Mouse (Mus musculus) midbrain, embryonic 11.5 days (tissue): ENCODE data around the gene Tuba3a. TPM values are rescaled to one million over a fixed set of nuclear protein-coding genes. Genes with fewer than 3 reads are reported as not detected.
A peak's percentile ranks its signal among the peaks of the same experiment; 100 is the strongest.

Experiments
- ATAC-seq: fragments of 200-750 bp; cut with Nextera tagmentation; 2 replicates; pipeline ENCODE4 v1.8.0; 2017; ENCODE audit warnings: moderate TSS enrichment, moderate library complexity; ENCODE audit not compliant: low FRiP score
- DNase-seq: peaks from one replicate; pipeline ENCODE4 v3.0.0; 2015; ENCODE audit warnings: low spot score; ENCODE audit errors: missing footprints
- H3K27ac ChIP-seq: fragments of 300-500 bp; sonication (generic); 2 replicates; pipeline ENCODE4 v1.5.1; 2014; ENCODE audit warnings: low read depth, low read length
- H3K27me3 ChIP-seq: fragments of 300-500 bp; sonication (generic); 2 replicates; pipeline ENCODE4 v1.6.1; 2014; ENCODE audit warnings: mild to moderate bottlenecking, low read length, moderate library complexity, mixed read lengths; ENCODE audit not compliant: control insufficient read depth, insufficient read depth
- H3K36me3 ChIP-seq: fragments of 300-500 bp; sonication (generic); 2 replicates; pipeline ENCODE4 v1.6.1; 2014; ENCODE audit warnings: mild to moderate bottlenecking, low read length, moderate library complexity, mixed read lengths; ENCODE audit not compliant: control insufficient read depth, insufficient read depth
- H3K4me1 ChIP-seq: fragments of 300-500 bp; sonication (generic); 2 replicates; pipeline ENCODE4 v1.6.1; 2014; ENCODE audit warnings: low read length; ENCODE audit not compliant: control insufficient read depth, insufficient read depth
- H3K4me2 ChIP-seq: fragments of 300-500 bp; sonication (generic); 2 replicates; pipeline ENCODE4 v1.6.1; 2014; ENCODE audit warnings: mild to moderate bottlenecking, moderate library complexity
- H3K4me3 ChIP-seq: fragments of 300-500 bp; sonication (generic); 2 replicates; pipeline ENCODE4 v1.5.1; 2014; ENCODE audit warnings: low read depth, low read length
- H3K9ac ChIP-seq: fragments of 300-500 bp; sonication (generic); 2 replicates; pipeline ENCODE4 v1.6.1; 2014; ENCODE audit warnings: low read length
- H3K9me3 ChIP-seq: fragments of 300-500 bp; sonication (generic); 2 replicates; pipeline ENCODE4 v1.6.1; 2016; ENCODE audit warnings: low read length; ENCODE audit not compliant: control insufficient read depth
- WGBS: fragments of 180-500 bp; shearing (Covaris S2); extraction: QIAGEN DNeasy Blood & Tissue Kit; methylation state at CpG from one replicate; pipeline ENCODE4 v1.1.7; 2014; 5-methylcytosine and 5-hydroxymethylcytosine counted together
- polyA plus RNA-seq: library from polyadenylated mRNA; unstranded; fragments of >200 nt; fragmentation: Nextera tagmentation; extraction: Ambion mirVana; gene quantifications from 2 replicates; pipeline ENCODE4 v1.2.1, GENCODE M21; 2014

Gene Tuba3a
- polyA plus RNA-seq, 1 experiment from 2014 or later = 0.08 TPM

DNA sequence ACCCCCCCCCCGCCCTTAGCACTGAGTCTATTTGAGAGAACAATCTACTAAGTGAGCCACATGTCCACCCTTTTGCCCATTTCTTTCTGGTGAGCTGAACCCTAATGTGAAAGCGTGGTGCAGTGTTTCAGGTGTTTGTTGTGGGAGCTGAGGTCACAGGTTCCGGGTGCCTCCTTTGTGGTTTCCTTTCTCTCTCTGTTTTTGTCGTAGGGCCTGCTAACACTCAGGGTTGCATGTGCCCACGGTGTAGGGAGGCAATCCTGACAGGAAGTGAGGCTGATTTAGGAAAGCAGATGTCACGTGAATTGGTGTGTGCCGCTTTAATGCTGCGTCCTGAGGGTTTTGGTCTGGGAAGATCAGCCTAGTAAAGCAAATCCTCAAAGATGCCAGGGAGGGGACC lies 44.3 kb downstream of the Tuba3a start:
- Histone ChIP-seq H3K36me3 (no peaks in the 10 kb centered on the region), H3K27ac (no peak overlapping the region), H3K9me3 (no peaks in the 10 kb centered on the region), H3K27me3 (no peaks in the 10 kb centered on the region), H3K4me2 (no peak overlapping the region), H3K4me3 (no peak overlapping the region), H3K9ac (no peak overlapping the region), H3K4me1 (no peaks in the 10 kb centered on the region)
- 78% methylated on average over 8 of the region's 8 CpGs for WGBS
- no peak for ATAC-seq
- peak; percentile 59 for DNase-seq

DNA sequence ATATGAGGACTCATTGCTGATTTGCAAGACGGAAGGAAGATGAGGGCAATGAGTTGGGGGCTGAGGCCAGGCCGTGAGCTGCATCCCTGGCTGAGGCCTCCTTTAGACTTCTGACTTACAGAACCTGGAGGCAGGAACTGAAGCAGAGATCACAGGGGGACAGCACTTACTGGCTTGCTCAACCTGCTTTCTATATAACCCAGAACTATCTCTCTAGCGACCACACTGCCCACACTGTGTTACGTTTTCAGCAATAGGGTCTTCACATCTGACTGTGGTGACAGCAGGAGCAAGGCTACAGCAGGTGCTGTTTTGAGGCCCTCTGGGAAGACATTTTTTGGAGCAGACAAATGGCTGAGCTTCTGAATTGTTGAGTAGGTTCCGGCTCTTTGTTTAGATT lies 45.2 kb downstream of the Tuba3a start:
- no peak overlapping the region for H3K27ac ChIP-seq
- ATAC-seq (no peak), DNase-seq (peak; percentile 53)
- H3K4me3 ChIP-seq = no peak overlapping the region
- H3K36me3 ChIP-seq = no peaks in the 10 kb centered on the region
- no peaks in the 10 kb centered on the region for H3K9me3 ChIP-seq
- no peaks in the 10 kb centered on the region for H3K27me3 ChIP-seq
- no peak overlapping the region for H3K4me2 ChIP-seq
- WGBS = 86% methylated on average over 5 of the region's 5 CpGs
- H3K9ac ChIP-seq = no peak overlapping the region
- no peaks in the 10 kb centered on the region for H3K4me1 ChIP-seq

DNA sequence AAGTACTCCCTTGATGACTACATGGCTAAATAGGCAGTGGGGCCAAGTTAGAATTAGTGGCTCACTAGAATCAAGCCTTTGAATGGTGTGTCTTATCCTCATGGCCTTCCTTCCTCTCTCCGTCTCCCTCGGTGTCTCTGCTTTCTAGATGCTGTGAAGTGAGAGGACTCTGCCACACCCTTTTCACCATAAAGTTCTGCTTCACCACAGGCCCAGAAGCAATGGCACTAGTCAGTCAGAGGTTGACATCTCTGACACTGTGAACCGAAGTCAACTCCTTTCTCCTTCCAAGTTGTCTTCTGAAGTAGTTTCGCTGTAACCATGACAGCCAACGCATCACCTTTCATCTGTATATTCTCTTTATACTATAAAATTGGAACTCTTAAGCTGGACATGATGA lies 46.3 kb downstream of the Tuba3a start:
- DNase-seq (no peak), ATAC-seq (no peak)
- Histone ChIP-seq H3K4me3 (no peak overlapping the region), H3K27ac (no peak overlapping the region), H3K9me3 (no peaks in the 10 kb centered on the region), H3K4me1 (no peaks in the 10 kb centered on the region), H3K9ac (no peak overlapping the region), H3K27me3 (no peaks in the 10 kb centered on the region), H3K4me2 (no peak overlapping the region), H3K36me3 (no peaks in the 10 kb centered on the region)
- 94% methylated on average over 5 of the region's 5 CpGs for WGBS

DNA sequence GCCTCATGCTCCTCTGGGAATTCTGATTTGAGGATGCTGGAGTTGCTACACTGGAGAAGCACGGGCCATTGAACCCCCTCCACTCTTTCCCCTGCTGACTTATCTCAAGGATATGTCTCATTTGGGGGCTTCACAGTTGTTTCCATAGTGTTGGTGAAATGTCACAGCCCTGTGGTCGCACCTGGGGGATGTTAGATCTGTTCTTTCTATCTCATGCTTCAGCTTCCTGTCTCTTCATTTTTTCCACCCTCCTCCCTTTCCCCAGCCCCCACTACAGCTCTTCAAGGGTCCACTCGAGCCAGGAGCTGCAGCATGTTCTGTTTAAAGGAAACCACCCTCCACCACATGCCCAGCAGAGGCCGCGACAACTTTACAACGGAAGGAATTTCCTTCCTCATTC lies 47.4 kb downstream of the Tuba3a start:
- no peak for DNase-seq
- no peak overlapping the region for H3K9ac ChIP-seq
- no peak overlapping the region for H3K27ac ChIP-seq
- 86% methylated on average over 6 of the region's 6 CpGs for WGBS
- no peak overlapping the region for H3K4me2 ChIP-seq
- no peaks in the 10 kb centered on the region for H3K36me3 ChIP-seq
- no peaks in the 10 kb centered on the region for H3K4me1 ChIP-seq
- ATAC-seq = no peak
- no peak overlapping the region for H3K4me3 ChIP-seq
- H3K27me3 ChIP-seq = no peaks in the 10 kb centered on the region
- H3K9me3 ChIP-seq = no peaks in the 10 kb centered on the region

DNA sequence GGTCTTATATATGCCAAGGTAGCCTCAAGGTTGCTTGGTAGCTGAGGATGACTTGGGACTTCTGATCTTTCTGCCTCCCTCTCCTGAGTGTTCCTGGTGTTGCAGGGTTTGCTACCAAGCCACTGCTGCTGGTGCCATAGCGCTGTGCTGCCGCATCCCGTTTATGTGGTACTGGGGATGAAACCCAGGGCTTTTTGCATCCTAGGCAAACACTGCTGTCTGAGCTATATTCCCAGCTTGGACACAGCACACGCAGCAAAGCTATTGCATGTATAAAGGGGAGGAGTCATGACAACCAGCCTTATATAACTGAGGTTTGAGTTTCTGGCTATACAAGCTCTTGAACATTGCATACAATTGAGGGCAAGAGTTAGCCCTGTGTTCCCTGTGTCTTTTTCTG lies 48.4 kb downstream of the Tuba3a start:
- H3K4me1 ChIP-seq = no peaks in the 10 kb centered on the region
- H3K27ac ChIP-seq = no peak overlapping the region
- no peaks in the 10 kb centered on the region for H3K27me3 ChIP-seq
- H3K9me3 ChIP-seq = no peaks in the 10 kb centered on the region
- no peak overlapping the region for H3K4me2 ChIP-seq
- no peak overlapping the region for H3K4me3 ChIP-seq
- no peak overlapping the region for H3K9ac ChIP-seq
- DNase-seq = no peak
- no peak for ATAC-seq
- 85% methylated on average over 4 of the region's 4 CpGs for WGBS
- H3K36me3 ChIP-seq = no peaks in the 10 kb centered on the region

DNA sequence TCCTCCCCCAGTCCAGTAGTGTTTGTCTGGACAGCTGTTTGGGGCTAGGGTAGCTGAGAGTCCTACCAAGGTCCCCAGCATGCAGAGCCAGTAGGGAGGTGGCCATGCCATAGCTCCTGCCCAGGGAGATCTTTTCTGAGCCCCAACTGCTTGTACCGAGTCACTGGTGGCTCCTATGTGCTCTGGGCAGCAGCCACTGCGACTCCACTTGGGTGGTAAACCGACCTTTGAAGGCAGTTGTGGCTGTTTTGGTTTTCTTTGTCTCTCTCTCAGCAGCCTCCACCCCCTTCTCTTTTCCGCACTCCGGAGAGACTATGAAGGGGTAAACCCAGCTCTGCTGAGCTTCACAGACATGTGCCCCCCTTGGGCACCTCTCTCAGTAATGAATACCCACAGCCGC lies 49.1 kb downstream of the Tuba3a start, which contains the start of gene Cd27:
TSS of gene Cd27 (minus strand) at position 229 of the 400 bp plus-strand sequence.
- H3K27ac ChIP-seq = no peak within 1 kb of the TSS
- WGBS = 29% methylated on average over 6 of the region's 6 CpGs
- ATAC-seq = no peak

DNA sequence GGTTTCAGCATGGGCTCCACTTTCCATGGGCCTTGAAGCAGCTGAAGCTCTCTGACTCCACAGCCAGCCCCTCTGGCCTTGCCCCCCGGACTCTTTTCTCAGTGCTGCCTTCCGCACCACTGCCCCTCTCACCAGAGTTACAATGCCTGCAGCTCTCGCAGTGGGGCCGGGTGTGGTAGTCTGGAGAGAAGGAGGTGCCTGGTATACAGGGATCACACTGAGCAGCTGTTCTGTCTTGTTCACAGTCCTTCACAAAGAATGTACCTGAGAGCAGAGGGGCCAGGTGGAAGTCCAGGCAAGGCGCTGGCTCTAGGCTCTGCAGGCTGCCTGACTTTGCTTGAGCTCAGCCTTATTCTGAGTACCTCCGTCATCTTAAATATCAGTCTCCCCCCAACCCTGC lies 49.5 kb downstream of the Tuba3a start:
- 73% methylated on average over 6 of the region's 6 CpGs for WGBS
- H3K9ac ChIP-seq = no peak overlapping the region

More for the DNA sequence above, 49.1 kb downstream of the Tuba3a start, which contains the start of gene Cd27:
- no peaks in the 10 kb centered on the region for H3K27me3 ChIP-seq
- peaks cover 1% of the 10 kb centered on the region for H3K4me1 ChIP-seq
- no peak within 1 kb of the TSS for H3K9ac ChIP-seq
- no peaks in the 10 kb centered on the region for H3K9me3 ChIP-seq
- peak; percentile 75 for DNase-seq
- no peak within 1 kb of the TSS for H3K4me2 ChIP-seq
- no peaks in the 10 kb centered on the region for H3K36me3 ChIP-seq
- no peak within 1 kb of the TSS for H3K4me3 ChIP-seq

DNA sequence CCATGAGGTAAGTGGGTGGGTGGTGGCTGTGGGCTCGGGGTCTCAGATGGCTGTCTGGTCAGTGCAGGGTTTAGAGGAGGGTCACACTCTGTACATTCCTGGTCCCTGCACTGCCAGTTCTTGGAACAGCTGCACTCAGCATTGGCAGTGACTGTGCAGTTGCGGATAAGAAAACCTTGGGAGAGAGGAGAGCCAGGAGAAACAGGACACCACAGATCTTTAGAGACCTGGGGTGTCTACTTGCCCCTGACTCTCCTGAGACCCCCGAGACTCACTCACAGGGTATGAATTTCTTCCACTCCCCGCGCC lies 51.4 kb downstream of the Tuba3a start:
- Histone ChIP-seq H3K4me2 (no peak overlapping the region), H3K36me3 (no peaks in the 10 kb centered on the region), H3K27me3 (no peaks in the 10 kb centered on the region), H3K9ac (no peak overlapping the region), H3K27ac (no peak overlapping the region), H3K4me3 (no peak overlapping the region), H3K4me1 (peaks cover 9% of the 10 kb centered on the region), H3K9me3 (no peaks in the 10 kb centered on the region)
- no peak for DNase-seq
- 85% methylated on average over 5 of the region's 5 CpGs for WGBS
- ATAC-seq = no peak

More for the DNA sequence above, 49.5 kb downstream of the Tuba3a start:
- no peaks in the 10 kb centered on the region for H3K9me3 ChIP-seq
- no peaks in the 10 kb centered on the region for H3K27me3 ChIP-seq
- DNase-seq (peak; percentile 19), ATAC-seq (no peak)
- H3K36me3 ChIP-seq = no peaks in the 10 kb centered on the region
- H3K27ac ChIP-seq = no peak overlapping the region
- H3K4me1 ChIP-seq = peaks cover 6% of the 10 kb centered on the region
- no peak overlapping the region for H3K4me3 ChIP-seq
- H3K4me2 ChIP-seq = no peak overlapping the region

DNA sequence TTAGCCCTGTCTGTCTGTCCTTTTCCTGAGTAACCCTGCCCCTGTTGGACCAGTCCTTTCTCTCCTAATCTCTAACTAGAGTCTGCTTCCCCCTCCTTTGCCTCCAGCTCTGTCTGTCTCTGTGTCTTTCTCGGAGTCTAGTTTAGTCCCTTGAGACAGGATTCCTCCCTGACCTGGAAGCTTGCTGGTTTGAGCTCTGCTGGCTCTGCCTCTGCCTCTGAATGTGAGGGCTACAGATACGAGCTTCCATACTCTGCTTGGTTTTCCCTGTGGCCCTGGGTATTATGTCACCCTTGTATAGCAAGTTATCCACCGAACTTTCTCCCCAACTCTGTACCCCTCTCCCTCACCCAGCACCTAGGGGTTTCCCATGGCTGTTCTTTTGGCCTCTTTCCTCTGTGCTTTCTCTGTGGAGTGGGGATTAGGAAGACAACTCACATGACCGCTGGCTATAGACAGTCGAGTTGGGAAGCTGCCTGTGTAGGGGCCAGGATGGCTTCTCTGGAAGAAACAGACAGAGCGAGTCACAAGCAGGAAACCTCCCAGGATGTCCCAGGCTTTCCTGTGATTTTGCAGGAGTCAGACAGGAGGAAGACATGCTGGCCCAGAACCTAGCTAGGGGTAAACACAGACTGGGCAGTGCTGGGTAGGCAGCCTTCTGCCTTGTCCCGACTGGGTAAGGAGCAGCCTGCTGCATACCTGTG lies 51.9 kb downstream of the Tuba3a start:
- Histone ChIP-seq H3K4me2 (no peak overlapping the region), H3K4me1 (peaks cover 9% of the 10 kb centered on the region), H3K27me3 (no peaks in the 10 kb centered on the region), H3K4me3 (no peak overlapping the region), H3K36me3 (no peaks in the 10 kb centered on the region), H3K9ac (no peak overlapping the region), H3K27ac (no peak overlapping the region), H3K9me3 (no peaks in the 10 kb centered on the region)
- 62% methylated on average over 7 of the region's 7 CpGs for WGBS
- DNase-seq = no peak
- ATAC-seq = no peak
